Mouse (Mus musculus) liver, adult 2 months (tissue): ENCODE measurements around the gene Abhd17c. TPM values are rescaled to one million over a fixed set of nuclear protein-coding genes. Genes with fewer than 3 reads are reported as not detected.
"Not testable (repeated sequence)": the region's sequence is repeated elsewhere in the genome, so short reads cannot be mapped to it uniquely, and the experiment has no call there.

Source experiments
- DNase-seq: peaks from one replicate; pipeline ENCODE4 v3.0.0-alpha.2; 2011; ENCODE audit warnings: low read depth, low spot score; ENCODE audit errors: extremely low read depth
- H3K27ac ChIP-seq: fragments of 200-500 bp; replicated peaks from 2 replicates; pipeline ENCODE4 v1.5.1; 2012; ENCODE audit warnings: low read depth, mild to moderate bottlenecking, control low read depth, inconsistent platforms, low read length; ENCODE audit not compliant: insufficient read depth
- H3K27me3 ChIP-seq: fragments of 200-500 bp; 2 replicates; pipeline ENCODE4 v1.6.1; 2012; ENCODE audit warnings: mild to moderate bottlenecking, moderate library complexity, low read length, inconsistent platforms; ENCODE audit not compliant: control insufficient read depth, insufficient read depth
- H3K36me3 ChIP-seq: fragments of 200-500 bp; 2 replicates; pipeline ENCODE4 v1.6.1; 2012; ENCODE audit warnings: low read length, inconsistent platforms; ENCODE audit not compliant: control insufficient read depth, insufficient read depth
- H3K4me1 ChIP-seq: fragments of 200-500 bp; 2 replicates; pipeline ENCODE4 v1.6.1; 2011; ENCODE audit warnings: low read length; ENCODE audit not compliant: control insufficient read depth, insufficient read depth
- H3K4me3 ChIP-seq: fragments of 200-500 bp; 2 replicates; pipeline ENCODE4 v1.5.1; 2011; ENCODE audit warnings: low read depth, mild to moderate bottlenecking, control low read depth, low read length, moderate library complexity; ENCODE audit not compliant: insufficient read depth
- H3K79me2 ChIP-seq: fragments of 200-500 bp; 2 replicates; pipeline ENCODE4 v1.6.1; 2012; ENCODE audit warnings: inconsistent platforms, mild to moderate bottlenecking, low read length, moderate library complexity; ENCODE audit not compliant: control insufficient read depth, insufficient read depth
- H3K9ac ChIP-seq: fragments of 200-500 bp; 2 replicates; pipeline ENCODE4 v1.6.1; 2012; ENCODE audit warnings: low read depth, mild to moderate bottlenecking, control low read depth, inconsistent platforms, low read length
- CTCF ChIP-seq: fragments of 200-500 bp; IDR thresholded peaks from 2 replicates; pipeline ENCODE4 v1.5.1; 2011; ENCODE audit warnings: low read depth, low read length, control low read depth
- POLR2A ChIP-seq: fragments of 200-500 bp; IDR thresholded peaks from 2 replicates; pipeline ENCODE4 v1.6.1; 2011; ENCODE audit warnings: low read length, control low read depth; ENCODE audit not compliant: insufficient read depth; ENCODE audit errors: extremely low read depth
- WGBS: fragments of 180-500 bp; shearing (Covaris S2); methylation state at CpG from one replicate; pipeline ENCODE4 v1.1.7; 2018; 5-methylcytosine and 5-hydroxymethylcytosine counted together
- polyA plus RNA-seq: library from polyadenylated mRNA; depleted of rRNA; stranded (reverse); fragments of >200 nt; gene quantifications from 2 replicates; pipeline ENCODE4 v1.2.3, GENCODE M21; 2012
- total RNA-seq: library from RNA; depleted of rRNA; stranded (reverse); fragments of >200 nt; gene quantifications from 2 replicates; pipeline ENCODE4 v1.2.3, GENCODE M21; 2014

Gene Abhd17c
- total and polyA plus RNA-seq, 2 experiments = 32.4 to 102 TPM

- WGBS = 33% methylated on average over 4 of the region's 4 CpGs
- H3K79me2 ChIP-seq = peaks cover 38% of the 10 kb centered on the region
- H3K27me3 ChIP-seq = no peaks in the 10 kb centered on the region
- peaks cover 39% of the 10 kb centered on the region for H3K4me1 ChIP-seq
- peak overlapping the region; percentile 66 for H3K27ac ChIP-seq
- H3K9ac ChIP-seq = peak overlapping the region; percentile 25
- TF ChIP-seq CTCF (no peak), POLR2A (no peak)
- DNase-seq = peak; percentile 86
- H3K4me3 ChIP-seq = no peak overlapping the region
- no peaks in the 10 kb centered on the region for H3K36me3 ChIP-seq
Measured at GRCm38 (mm10) chr7:84131736-84132135, 20.0 kb downstream of the Abhd17c start.

GRCm38 (mm10) chr7:84128661-84129060 is 23.0 kb downstream of the Abhd17c start:
- H3K79me2 ChIP-seq = peaks cover 51% of the 10 kb centered on the region
- H3K4me1 ChIP-seq = peaks cover 26% of the 10 kb centered on the region
- H3K4me3 ChIP-seq = no peak overlapping the region
- no peak overlapping the region for H3K9ac ChIP-seq
- TF ChIP-seq CTCF = no peak
- TF ChIP-seq POLR2A = no peak
- no peaks in the 10 kb centered on the region for H3K36me3 ChIP-seq
- no peaks in the 10 kb centered on the region for H3K27me3 ChIP-seq
- H3K27ac ChIP-seq = no peak overlapping the region
- peak; percentile 66 for DNase-seq
- 63% methylated on average over 8 of the region's 8 CpGs for WGBS

- H3K27ac ChIP-seq = no peak overlapping the region
- no peak overlapping the region for H3K9ac ChIP-seq
- H3K79me2 ChIP-seq = peaks cover 57% of the 10 kb centered on the region
- no peaks in the 10 kb centered on the region for H3K27me3 ChIP-seq
- H3K4me3 ChIP-seq = no peak overlapping the region
- no peaks in the 10 kb centered on the region for H3K36me3 ChIP-seq
- WGBS = 69% methylated on average over 1 of the region's 1 CpGs
- TF ChIP-seq POLR2A (no peak), CTCF (no peak)
- peaks cover 19% of the 10 kb centered on the region for H3K4me1 ChIP-seq
- DNase-seq = no peak
Measured at GRCm38 (mm10) chr7:84125730-84126129, 26.0 kb downstream of the Abhd17c start.

- H3K27ac ChIP-seq, H3K4me3 ChIP-seq, H3K9ac ChIP-seq, DNase-seq, H3K27me3 ChIP-seq, H3K36me3 ChIP-seq: not testable (repeated sequence)
- Histone ChIP-seq H3K79me2 (peaks cover 61% of the 10 kb centered on the region), H3K4me1 (peaks cover 27% of the 10 kb centered on the region)
- WGBS = 64% methylated on average over 4 of the region's 4 CpGs
Measured at GRCm38 (mm10) chr7:84123651-84124050, 28.0 kb downstream of the Abhd17c start.

- no peak overlapping the region for H3K4me3 ChIP-seq
- H3K36me3 ChIP-seq = no peaks in the 10 kb centered on the region
- H3K79me2 ChIP-seq = peaks cover 52% of the 10 kb centered on the region; the same call in 1 of the 2 replicates
- H3K4me1 ChIP-seq = peaks cover 38% of the 10 kb centered on the region
- TF ChIP-seq CTCF (no peak), POLR2A (no peak)
- no peaks in the 10 kb centered on the region for H3K27me3 ChIP-seq
- no peak overlapping the region for H3K9ac ChIP-seq
- WGBS = 66% methylated on average over 3 of the region's 3 CpGs
- no peak overlapping the region for H3K27ac ChIP-seq
- DNase-seq = no peak
Measured at GRCm38 (mm10) chr7:84121778-84122177, 29.9 kb downstream of the Abhd17c start.

- peaks cover 41% of the 10 kb centered on the region; the same call in 1 of the 2 replicates for H3K79me2 ChIP-seq
- no peaks in the 10 kb centered on the region for H3K27me3 ChIP-seq
- H3K9ac ChIP-seq = peak overlapping the region; percentile 3; the same call in 1 of the 2 replicates
- DNase-seq = peak; percentile 75
- peaks cover 42% of the 10 kb centered on the region for H3K4me1 ChIP-seq
- no peak overlapping the region for H3K4me3 ChIP-seq
- peak overlapping the region; percentile 64 for H3K27ac ChIP-seq
- no peak for TF ChIP-seq CTCF
- TF ChIP-seq POLR2A = no peak
- WGBS = 39% methylated on average over 5 of the region's 5 CpGs
- no peaks in the 10 kb centered on the region for H3K36me3 ChIP-seq
Measured at GRCm38 (mm10) chr7:84120142-84120760, 31.4 kb downstream of the Abhd17c start.
